Mouse (Mus musculus) ovary, adult 18-20 months (tissue): Measurements from ENCODE around the gene Frk.
"Not testable (repeated sequence)": the region's sequence is repeated elsewhere in the genome, so short reads cannot be mapped to it uniquely, and the experiment has no call there.

Source experiments
- DNase-seq: peaks from one replicate; pipeline ENCODE4 v3.0.0; 2022; ENCODE audit warnings: low spot score, mixed read lengths

Frk gene

DNA sequence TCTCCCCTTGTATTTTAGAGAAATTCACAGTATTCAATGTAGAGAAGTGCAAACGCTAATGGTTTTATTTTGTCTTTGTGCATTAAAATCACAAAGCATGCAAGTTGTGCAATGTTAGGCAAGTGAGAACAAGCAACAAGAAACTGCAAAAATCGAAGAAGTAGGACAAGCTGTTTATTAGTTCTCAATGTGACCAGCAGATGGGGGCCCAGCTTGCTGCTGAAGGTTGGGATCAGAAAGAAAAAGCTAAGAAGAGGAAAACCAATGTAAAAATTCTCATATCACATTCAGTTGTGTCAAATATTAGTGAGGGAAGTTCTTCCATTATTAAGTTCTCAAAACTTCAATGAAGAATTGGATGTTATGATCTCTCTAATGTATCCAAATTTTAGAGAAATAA, 134.0 kb downstream of the Frk start:
- DNase-seq: no peak

DNA sequence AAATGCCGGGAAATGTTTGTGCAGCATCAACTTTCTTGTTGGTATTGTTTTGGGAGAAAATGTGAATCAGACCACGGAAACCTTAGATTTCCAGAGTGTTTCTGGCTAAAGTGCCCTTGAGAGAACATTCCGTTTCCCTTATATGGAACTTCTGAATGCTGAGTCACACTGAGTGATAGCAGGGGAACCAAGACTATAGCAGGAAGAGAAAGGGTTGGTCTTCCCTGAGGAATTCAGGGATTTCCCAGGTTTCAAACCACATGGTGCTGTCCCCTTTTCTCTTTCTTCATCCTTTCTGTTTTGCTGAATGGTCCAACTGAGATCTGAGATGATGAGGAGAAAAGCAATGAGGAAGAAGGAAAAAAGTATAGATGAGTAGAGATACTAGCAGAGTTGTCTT, 135.3 kb downstream of the Frk start:
- DNase-seq: no peak

DNA sequence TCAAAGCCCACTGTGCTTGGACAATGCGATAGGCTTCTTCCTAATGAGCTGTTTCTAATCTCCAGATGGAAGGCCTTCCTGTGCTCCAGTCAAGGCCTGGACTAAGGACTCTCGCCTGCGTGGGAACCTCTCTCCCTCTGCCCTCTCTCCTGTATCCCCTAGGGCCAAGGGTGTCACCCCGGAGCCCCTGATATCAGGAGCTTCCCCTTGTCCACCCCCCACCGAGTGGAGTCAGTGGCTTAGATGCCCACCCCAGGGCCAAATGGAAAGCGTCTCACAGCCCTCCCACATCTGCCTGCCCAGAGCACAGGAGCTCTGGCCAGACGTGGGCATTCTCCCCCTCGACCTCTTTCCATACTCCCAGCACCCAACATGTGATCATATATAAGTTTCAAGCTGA, 137.3 kb downstream of the Frk start:
- DNase-seq: not testable (repeated sequence)

DNA sequence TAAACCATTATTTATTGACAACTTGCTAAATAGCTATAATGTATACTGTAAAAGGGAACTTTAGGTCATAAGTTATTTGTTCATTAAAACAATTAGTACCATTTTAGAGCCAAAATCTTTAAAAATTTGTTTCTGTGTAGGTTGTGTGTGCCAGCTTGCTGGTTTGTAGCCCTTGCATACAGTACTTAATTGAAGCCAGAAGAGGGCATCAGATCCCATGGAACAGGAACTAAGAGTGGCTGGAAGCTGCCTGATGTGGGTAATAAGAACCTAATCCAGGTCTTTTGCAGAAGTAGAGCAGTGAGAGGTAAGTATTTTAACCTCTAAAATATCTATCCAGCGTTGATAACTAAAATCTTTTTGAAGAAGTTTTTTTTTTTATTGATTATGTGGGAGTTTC, 155.0 kb downstream of the Frk start:
- DNase-seq: no peak
